Mouse (Mus musculus) forebrain, embryonic 16.5 days (tissue): ENCODE data around the gene Sec1. TPM values are rescaled to one million over a fixed set of nuclear protein-coding genes. Genes with fewer than 3 reads are reported as not detected.

Experiments
- ATAC-seq: fragments of 200-750 bp; cut with Nextera tagmentation; 2 replicates; pipeline ENCODE4 v1.8.0; 2017; ENCODE audit warnings: mild to moderate bottlenecking, moderate library complexity
- H3K27ac ChIP-seq: fragments of 300-500 bp; sonication (generic); 2 replicates; pipeline ENCODE4 v1.5.1; 2014; ENCODE audit warnings: low read length, control low read depth
- H3K27me3 ChIP-seq: fragments of 300-500 bp; sonication (generic); replicated peaks from 2 replicates; pipeline ENCODE4 v1.6.1; 2014; ENCODE audit warnings: low read length; ENCODE audit not compliant: control insufficient read depth, insufficient read depth
- H3K36me3 ChIP-seq: fragments of 300-500 bp; sonication (generic); 2 replicates; pipeline ENCODE4 v1.6.1; 2014; ENCODE audit not compliant: control insufficient read depth, insufficient read depth
- H3K4me1 ChIP-seq: fragments of 300-500 bp; sonication (generic); replicated peaks from 2 replicates; pipeline ENCODE4 v1.6.1; 2014; ENCODE audit warnings: low read length; ENCODE audit not compliant: control insufficient read depth, insufficient read depth
- H3K4me2 ChIP-seq: fragments of 300-500 bp; sonication (generic); 2 replicates; pipeline ENCODE4 v1.6.1; 2014; ENCODE audit warnings: mild to moderate bottlenecking, low read length, control low read depth
- H3K4me3 ChIP-seq: fragments of 300-500 bp; sonication (generic); replicated peaks from 2 replicates; pipeline ENCODE4 v1.5.1; 2014; ENCODE audit warnings: mild to moderate bottlenecking, low read length, control low read depth
- H3K9ac ChIP-seq: fragments of 300-500 bp; sonication (generic); replicated peaks from 2 replicates; pipeline ENCODE4 v1.6.1; 2014; ENCODE audit warnings: low read depth, low read length, control low read depth
- H3K9me3 ChIP-seq: fragments of 300-500 bp; sonication (generic); 2 replicates; pipeline ENCODE4 v1.6.1; 2016; ENCODE audit warnings: low read length; ENCODE audit not compliant: control insufficient read depth
- WGBS: fragments of 180-500 bp; shearing (Covaris S2); extraction: QIAGEN DNeasy Blood & Tissue Kit; methylation state at CpG from one replicate; pipeline ENCODE4 v1.1.7; 2014; 5-methylcytosine and 5-hydroxymethylcytosine counted together
- polyA plus RNA-seq: library from polyadenylated mRNA; unstranded; fragments of >200 nt; fragmentation: Nextera tagmentation; extraction: Ambion mirVana; gene quantifications from 2 replicates; pipeline ENCODE4 v1.2.1, GENCODE M21; 2015

Gene Sec1
- polyA plus RNA-seq, 1 experiment from 2014 or later, result 0.10 TPM

DNA sequence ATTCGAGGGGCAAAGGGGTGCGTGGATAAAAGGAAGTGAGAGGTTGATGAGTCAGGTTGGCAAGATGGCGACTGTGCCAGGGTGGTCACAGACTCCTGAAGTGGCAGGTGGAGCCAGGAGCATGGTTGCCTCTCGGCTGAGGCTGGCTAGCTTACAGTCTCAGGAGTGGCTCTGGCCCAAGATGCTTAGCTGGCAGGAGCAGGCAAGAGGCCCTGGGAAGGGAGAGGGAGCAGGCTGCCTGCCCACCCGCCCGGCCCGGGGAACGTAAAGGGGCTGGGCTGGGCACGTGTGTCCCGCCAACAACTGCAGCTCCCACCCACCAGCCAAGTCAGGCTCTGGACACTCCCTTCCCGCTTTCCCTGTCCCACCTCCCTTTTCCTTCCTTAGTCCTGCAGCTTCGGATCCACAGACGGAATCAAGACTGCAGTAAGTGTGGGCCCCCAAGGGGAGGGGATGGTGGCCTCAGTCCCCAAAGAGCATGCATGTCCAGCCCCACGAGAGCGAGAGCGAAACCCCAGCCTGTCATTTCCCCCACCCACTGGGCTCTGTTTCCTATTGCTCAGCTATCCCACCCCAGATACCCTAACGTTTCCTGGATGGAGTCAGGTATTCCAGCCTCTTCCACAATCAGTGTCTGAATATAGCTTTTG, 52.7 kb downstream of the Sec1 start:
- Histone ChIP-seq H3K9ac (no peak overlapping the region), H3K36me3 (no peaks in the 10 kb centered on the region), H3K27me3 (no peaks in the 10 kb centered on the region), H3K4me3 (no peak overlapping the region), H3K9me3 (no peaks in the 10 kb centered on the region), H3K27ac (no peak overlapping the region), H3K4me2 (no peak overlapping the region), H3K4me1 (peaks cover 29% of the 10 kb centered on the region)
- no peak for ATAC-seq
- 50% methylated on average over 16 of the region's 17 CpGs for WGBS

DNA sequence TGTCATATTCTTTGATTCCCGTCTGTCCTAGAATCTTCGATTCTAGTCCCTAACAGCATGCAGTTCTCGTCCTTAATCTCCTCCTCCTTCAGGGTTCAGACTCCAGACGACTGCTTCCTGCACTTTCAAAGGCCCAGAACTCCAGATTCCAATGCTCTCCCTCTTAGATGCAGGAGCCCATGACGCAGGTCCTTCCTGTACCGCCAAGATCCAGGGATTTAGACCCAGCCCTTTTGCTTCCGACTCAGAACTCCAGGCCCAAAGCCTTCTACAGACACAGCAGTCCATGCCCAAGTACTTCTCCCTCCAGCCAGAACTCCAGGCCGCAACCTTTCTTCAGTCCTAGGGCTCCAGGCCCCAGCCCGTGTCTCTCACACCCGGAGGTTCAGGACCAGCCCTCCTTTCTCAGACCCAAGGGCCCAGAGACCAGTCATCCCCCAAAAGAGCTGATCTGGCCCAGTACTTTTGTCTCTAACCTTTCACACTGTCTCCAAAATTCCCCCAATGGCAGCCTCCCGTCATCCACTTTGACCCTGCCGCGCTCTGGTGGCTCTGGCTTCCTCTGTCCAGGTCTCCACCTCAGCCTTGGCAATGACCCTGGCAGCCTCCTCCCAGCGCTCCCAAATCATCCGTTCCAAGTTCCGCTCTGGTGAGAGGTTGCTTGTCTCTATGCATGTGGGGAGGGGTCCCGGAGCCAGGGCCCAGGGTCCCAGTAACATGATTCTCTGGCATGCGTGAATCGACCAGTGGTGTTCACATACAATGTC, 53.8 kb downstream of the Sec1 start:
- no peaks in the 10 kb centered on the region for H3K9me3 ChIP-seq
- no peak for ATAC-seq
- H3K4me2 ChIP-seq, result no peak overlapping the region
- peaks cover 29% of the 10 kb centered on the region for H3K4me1 ChIP-seq
- no peak overlapping the region for H3K9ac ChIP-seq
- no peak overlapping the region for H3K4me3 ChIP-seq
- no peak overlapping the region for H3K27ac ChIP-seq
- no peaks in the 10 kb centered on the region; the same call in 1 of the 2 replicates for H3K36me3 ChIP-seq
- WGBS, result 76% methylated on average over 19 of the region's 19 CpGs
- no peaks in the 10 kb centered on the region for H3K27me3 ChIP-seq

DNA sequence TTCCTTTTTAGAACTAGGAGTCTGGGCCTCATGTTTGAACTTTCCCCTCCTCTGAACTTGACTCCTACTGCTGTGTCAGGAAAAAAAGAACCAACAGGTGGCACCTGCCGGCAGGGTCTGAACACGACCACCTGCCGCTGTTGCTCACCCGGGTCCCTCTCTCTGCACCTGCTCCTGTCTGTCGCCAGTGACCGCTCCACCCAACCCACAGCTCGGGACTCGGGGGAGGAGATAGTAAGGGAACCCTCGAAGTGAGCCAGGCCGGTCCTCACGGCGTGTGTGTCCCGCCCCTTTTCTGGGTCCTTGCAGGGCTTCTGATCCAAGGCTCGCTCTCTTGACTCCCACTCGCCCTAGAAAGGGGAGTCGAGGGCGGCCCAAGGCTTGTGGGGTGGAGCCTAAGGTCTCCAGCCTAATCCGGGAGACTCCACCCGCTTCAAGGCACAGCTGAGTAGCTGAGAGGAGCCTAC, 54.6 kb downstream of the Sec1 start, which contains the start of gene Mamstr:
Gene Mamstr, plus strand, starts transcription at position 417 of the 467 bp plus-strand sequence.
- H3K36me3 ChIP-seq, result no peaks in the 10 kb centered on the region; the same call in 1 of the 2 replicates
- WGBS, result 28% methylated on average over 19 of the region's 19 CpGs
- no peaks in the 10 kb centered on the region for H3K27me3 ChIP-seq
- H3K27ac ChIP-seq, result no peak within 1 kb of the TSS
- H3K4me2 ChIP-seq, result no peak within 1 kb of the TSS
- no peaks in the 10 kb centered on the region for H3K9me3 ChIP-seq
- H3K4me1 ChIP-seq, result peaks cover 28% of the 10 kb centered on the region
- no peak for ATAC-seq
- H3K4me3 ChIP-seq, result no peak within 1 kb of the TSS
- no peak within 1 kb of the TSS for H3K9ac ChIP-seq

DNA sequence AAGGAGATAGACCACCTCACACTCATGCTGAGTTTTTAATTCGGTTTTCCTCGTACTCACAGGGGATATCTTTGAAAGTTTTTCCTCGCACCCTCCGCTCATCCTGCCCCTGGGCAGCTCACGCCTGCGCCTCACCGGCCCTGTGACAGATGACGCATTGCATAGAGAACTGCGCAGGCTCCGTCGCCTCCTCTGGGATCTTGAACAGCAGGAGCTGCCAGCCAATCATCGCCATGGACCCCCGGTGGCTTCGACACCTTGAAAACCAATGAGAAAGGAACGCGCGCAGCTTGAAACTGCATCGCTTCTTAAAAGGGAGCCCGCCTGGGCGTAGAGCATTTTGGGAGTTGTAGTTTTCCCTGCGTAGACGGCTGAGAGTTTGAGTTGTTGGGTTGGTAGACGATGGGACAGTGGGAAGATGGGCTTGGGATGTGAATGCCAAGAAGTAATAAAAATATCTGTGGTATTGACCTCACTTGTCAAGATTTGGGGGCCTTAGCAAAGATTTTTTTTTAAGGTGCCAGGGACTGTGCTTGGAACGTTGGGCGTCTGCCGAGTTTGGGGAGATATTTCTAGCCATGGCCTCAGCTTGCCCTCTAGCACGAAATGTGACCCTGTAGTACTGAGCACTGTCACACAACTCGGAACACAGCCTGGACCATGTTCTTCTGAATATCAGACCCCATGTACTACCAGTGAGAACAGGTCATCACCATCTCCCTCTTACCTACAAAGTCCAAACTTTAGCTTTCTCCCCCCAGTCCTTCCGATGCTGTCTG, 55.4 kb downstream of the Sec1 start:
- Histone ChIP-seq H3K9me3 (no peaks in the 10 kb centered on the region), H3K27me3 (no peaks in the 10 kb centered on the region), H3K4me1 (peaks cover 22% of the 10 kb centered on the region), H3K27ac (no peak overlapping the region), H3K4me3 (peak overlapping the region; percentile 34), H3K4me2 (peak overlapping the region; percentile 49), H3K36me3 (no peaks in the 10 kb centered on the region; the same call in 1 of the 2 replicates), H3K9ac (peak overlapping the region; percentile 14; the same call in 1 of the 2 replicates)
- ATAC-seq, result peak; percentile 92
- WGBS, result 20% methylated on average over 29 of the region's 29 CpGs

DNA sequence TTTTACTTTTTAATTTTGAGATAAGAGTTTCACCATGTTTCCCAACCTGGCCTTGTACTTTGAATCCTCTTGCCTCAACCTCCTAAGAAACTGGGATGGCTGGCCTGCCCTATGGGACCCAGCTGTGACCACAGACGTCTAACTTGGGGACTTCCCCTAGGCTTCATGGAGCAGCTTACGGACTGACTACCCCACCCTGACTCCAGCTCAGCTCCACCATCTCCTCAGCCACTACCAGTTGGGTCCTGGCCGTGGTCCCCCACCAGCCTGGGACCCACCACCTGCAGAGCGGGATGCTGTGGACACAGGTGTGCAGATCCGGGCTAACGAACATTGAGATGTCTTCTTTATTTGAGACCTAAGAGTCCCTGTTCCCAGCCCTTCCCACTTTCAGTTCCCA, 56.5 kb downstream of the Sec1 start:
- Histone ChIP-seq H3K9ac (no peak overlapping the region), H3K36me3 (no peaks in the 10 kb centered on the region; the same call in 1 of the 2 replicates), H3K4me2 (no peak overlapping the region; the same call in 1 of the 2 replicates), H3K4me1 (peaks cover 17% of the 10 kb centered on the region), H3K9me3 (no peaks in the 10 kb centered on the region), H3K27ac (no peak overlapping the region), H3K27me3 (no peaks in the 10 kb centered on the region), H3K4me3 (no peak overlapping the region)
- WGBS, result 96% methylated on average over 6 of the region's 6 CpGs
- ATAC-seq, result no peak

DNA sequence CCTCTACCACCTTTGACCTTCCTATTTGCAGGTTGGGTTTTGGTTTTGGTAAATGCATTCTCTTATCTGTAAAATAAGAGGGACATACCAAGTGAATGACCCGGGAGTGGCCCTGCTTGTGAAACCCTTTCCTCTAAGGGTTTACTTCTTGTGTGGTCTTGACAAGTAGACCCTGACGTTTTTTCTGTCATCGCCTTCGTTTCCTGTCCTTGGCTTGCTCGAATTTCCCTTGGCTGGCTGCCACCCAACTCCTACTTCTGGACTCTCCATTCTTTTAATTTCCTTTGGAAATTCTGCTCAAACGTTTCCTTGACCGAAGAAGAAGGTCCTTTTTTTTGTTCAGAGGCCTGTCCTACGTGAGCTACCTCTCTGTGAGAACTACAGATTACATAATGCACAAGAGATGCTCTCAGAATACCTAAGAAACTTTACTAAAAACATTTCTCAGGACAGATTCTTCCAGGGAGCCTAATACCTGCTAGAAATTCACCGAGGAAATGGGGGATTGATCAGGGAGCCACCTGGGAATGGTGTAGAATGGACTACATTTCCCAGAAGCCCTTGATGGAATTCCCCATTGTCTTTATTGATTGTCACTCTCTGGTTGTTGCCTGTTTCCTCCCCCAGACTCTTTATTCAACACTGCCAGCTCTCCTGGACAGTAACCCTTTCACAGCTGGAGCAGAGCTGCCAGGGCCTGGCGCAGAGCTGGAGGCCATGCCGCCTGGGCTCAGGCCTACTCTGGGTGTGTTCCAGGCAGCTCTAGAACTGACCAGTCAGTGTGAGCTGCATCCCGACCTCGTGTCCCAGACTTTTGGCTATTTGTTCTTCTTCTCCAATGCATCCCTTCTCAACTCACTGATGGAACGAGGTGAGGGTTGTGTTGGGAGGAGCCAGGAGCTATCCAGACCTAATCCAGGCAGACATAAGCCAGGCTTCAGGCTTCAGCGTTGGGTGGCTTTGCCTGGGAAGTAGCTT, 58.2 kb downstream of the Sec1 start:
- H3K9me3 ChIP-seq, result no peaks in the 10 kb centered on the region
- no peak overlapping the region for H3K4me2 ChIP-seq
- WGBS, result 81% methylated on average over 15 of the region's 15 CpGs
- no peak for ATAC-seq
- no peaks in the 10 kb centered on the region; the same call in 1 of the 2 replicates for H3K36me3 ChIP-seq
- H3K4me3 ChIP-seq, result no peak overlapping the region
- H3K27ac ChIP-seq, result no peak overlapping the region
- peaks cover 10% of the 10 kb centered on the region for H3K4me1 ChIP-seq
- H3K27me3 ChIP-seq, result no peaks in the 10 kb centered on the region; the same call in 1 of the 2 replicates
- H3K9ac ChIP-seq, result no peak overlapping the region

DNA sequence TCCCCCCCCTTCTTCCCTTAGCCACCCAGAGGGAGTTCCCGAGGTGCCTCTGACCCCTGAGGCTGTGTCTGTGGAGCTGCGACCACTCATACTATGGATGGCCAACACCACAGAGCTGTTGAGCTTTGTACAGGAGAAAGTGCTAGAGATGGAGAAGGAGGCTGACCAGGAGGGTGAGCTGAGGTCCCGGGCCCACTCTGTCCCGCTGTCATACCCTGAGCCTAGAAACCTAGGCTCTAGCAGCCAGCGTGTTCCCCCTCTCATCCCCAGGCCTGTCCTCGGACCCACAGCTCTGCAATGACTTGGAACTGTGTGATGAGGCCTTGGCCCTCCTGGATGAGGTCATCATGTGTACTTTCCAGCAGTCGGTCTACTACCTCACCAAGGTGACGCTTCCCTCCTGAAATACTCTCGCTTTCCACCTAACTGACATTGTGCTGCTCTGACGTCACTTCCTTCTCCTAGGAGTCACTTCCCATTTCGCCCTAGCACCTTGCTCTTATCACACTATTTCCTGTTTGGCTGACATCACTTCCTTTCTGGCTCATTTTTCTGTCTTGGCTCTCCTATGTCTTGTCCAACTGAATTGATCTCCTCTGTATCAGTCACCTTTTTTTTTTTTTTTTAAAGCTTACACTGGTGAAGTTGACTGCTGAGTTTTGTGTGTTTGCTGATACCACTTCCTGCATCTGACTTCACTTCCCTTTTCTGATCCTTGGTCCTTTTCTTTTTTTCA, 59.1 kb downstream of the Sec1 start:
- Histone ChIP-seq H3K4me3 (no peak overlapping the region), H3K27me3 (no peaks in the 10 kb centered on the region; the same call in 1 of the 2 replicates), H3K9me3 (no peaks in the 10 kb centered on the region), H3K4me1 (peaks cover 10% of the 10 kb centered on the region), H3K27ac (no peak overlapping the region), H3K36me3 (no peaks in the 10 kb centered on the region; the same call in 1 of the 2 replicates), H3K9ac (no peak overlapping the region), H3K4me2 (no peak overlapping the region)
- WGBS, result 88% methylated on average over 11 of the region's 11 CpGs
- ATAC-seq, result no peak

DNA sequence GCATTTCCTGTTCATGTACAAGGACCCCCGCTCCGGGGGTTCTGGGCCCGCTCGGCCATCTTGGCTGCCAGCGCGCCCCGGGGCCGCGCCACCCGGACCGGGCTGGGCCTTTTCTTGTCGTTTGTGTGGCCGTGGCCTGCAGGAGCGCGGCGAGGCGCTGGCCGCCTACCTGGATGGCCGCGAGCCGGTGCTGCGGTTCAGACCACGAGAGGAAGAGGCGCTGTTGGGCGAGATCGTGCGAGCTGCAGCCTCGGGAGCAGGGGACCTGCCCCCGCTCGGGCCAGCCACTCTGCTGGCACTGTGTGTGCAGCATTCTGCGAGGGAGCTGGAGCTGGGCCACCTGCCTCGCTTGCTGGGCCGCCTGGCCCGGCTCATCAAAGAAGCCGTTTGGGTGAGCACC, 61.7 kb downstream of the Sec1 start:
- Histone ChIP-seq H3K4me3 (peak overlapping the region; percentile 3; the same call in 1 of the 2 replicates), H3K27me3 (no peaks in the 10 kb centered on the region; the same call in 1 of the 2 replicates)

More for the DNA sequence above, 61.7 kb downstream of the Sec1 start:
- Histone ChIP-seq H3K4me1 (peaks cover 14% of the 10 kb centered on the region), H3K9ac (peak overlapping the region; percentile 49), H3K36me3 (no peaks in the 10 kb centered on the region; the same call in 1 of the 2 replicates), H3K9me3 (no peaks in the 10 kb centered on the region), H3K27ac (no peak overlapping the region), H3K4me2 (peak overlapping the region; percentile 43)
- WGBS, result 9% methylated on average over 35 of the region's 35 CpGs
- no peak for ATAC-seq
